Mouse (Mus musculus) macrophage (primary cell): Measurements from ENCODE around the gene Fam234a. TPM values are rescaled to one million over a fixed set of nuclear protein-coding genes. Genes with fewer than 3 reads are reported as not detected.

Experiments used
- H3K27ac ChIP-seq: fragments of 350-480 bp; formaldehyde crosslinking; 2 replicates; pipeline ENCODE4 v1.9.0; 2021
- H3K36me3 ChIP-seq: fragments of 350-480 bp; formaldehyde crosslinking; 2 replicates; pipeline ENCODE4 v1.9.0; 2021; ENCODE audit errors: inconsistent target
- H3K4me3 ChIP-seq: fragments of 350-480 bp; formaldehyde crosslinking; 2 replicates; pipeline ENCODE4 v1.9.0; 2021; ENCODE audit errors: inconsistent target
- H3K79me2 ChIP-seq: fragments of 350-480 bp; formaldehyde crosslinking; 2 replicates; pipeline ENCODE4 v1.9.0; 2021; ENCODE audit errors: inconsistent target
- WGBS: methylation state at CpG from one replicate; pipeline ENCODE4 v1.1.7; 2026; ENCODE audit warnings: inconsistent platforms; ENCODE audit not compliant: missing documents; 5-methylcytosine and 5-hydroxymethylcytosine counted together
- polyA plus RNA-seq: library from polyadenylated mRNA; stranded (reverse); fragments of 250-400 nt; gene quantifications from 3 replicates; pipeline ENCODE4 v1.2.4, GENCODE M21; 2018; ENCODE audit warnings: inconsistent platforms

Gene Fam234a
- polyA plus RNA-seq, 1 experiment from 2014 or later = 101 TPM

DNA sequence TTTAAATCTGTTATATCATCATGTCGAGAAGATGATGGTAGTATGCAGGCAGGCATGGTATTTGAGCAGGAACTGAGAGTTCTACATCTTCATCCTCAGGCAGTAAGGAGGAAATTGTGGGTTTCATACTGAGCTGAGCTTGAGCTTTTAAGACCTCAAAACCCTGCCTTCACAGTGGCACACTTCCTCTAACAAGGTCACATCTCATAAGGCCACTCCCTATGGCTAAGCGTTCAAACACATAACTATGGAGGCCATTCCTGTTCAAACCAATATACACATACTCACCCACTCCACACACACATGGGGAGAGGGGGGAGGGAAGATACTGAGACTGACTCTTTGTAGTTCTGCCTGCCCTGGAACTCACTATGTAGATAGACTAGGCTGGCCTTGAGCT lies 76.0 kb downstream of the Fam234a start:
- Histone ChIP-seq H3K4me3 (no peak overlapping the region), H3K27ac (peak overlapping the region; percentile 93), H3K79me2 (peaks cover 83% of the 10 kb centered on the region), H3K36me3 (no peaks in the 10 kb centered on the region)
- 0% methylated on average over 2 of the region's 2 CpGs for WGBS

DNA sequence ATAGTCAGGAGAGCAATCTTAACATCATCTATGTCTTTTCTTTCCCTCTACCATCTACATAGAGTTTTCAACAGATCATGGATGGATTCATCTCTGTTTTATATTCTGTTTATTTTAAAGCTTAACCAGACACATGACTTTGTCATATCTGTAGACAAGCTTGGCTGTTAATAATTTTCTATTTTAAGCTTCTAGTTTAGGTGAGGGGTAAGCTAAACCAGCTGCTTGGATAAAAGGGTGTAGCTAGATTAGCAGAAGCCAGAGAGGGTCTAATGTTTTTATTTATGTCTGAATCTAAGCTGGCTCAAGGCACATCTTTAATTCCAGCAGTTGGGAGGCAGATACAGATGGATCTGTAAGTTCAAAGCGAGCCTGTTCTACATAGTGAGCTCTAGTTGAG lies 81.3 kb downstream of the Fam234a start:
- 86% methylated on average over 1 of the region's 1 CpGs for WGBS
- Histone ChIP-seq H3K79me2 (peaks cover 91% of the 10 kb centered on the region), H3K4me3 (no peak overlapping the region), H3K27ac (no peak overlapping the region), H3K36me3 (no peaks in the 10 kb centered on the region)

Other genes with a start within 250 kb of the Fam234a start
- gene Rab11fip3, start 174.7 kb downstream of the Fam234a start, polyA plus RNA-seq = 5.3 to 7.6 TPM (median 6.3 TPM) in 3 replicates
- gene Decr2, start 153.9 kb downstream of the Fam234a start, polyA plus RNA-seq = 19.8 to 24.2 TPM (median 23.4 TPM) in 3 replicates
- gene Nme4, start 148.6 kb downstream of the Fam234a start, polyA plus RNA-seq = 16.3 to 30.7 TPM (median 17.2 TPM) in 3 replicates
- gene Tmem8, start 130.9 kb downstream of the Fam234a start, polyA plus RNA-seq = 35.3 to 45.1 TPM (median 37.7 TPM) in 3 replicates
- gene Mrpl28, start 120.7 kb downstream of the Fam234a start, polyA plus RNA-seq = 35.9 to 74.0 TPM (median 71.9 TPM) in 3 replicates
- 25.1 to 76.5 TPM (median 25.8 TPM) in 3 replicates for gene Axin1, start 105.6 kb downstream of the Fam234a start, polyA plus RNA-seq
- not detected in 3 replicates for gene Pdia2, start 45.2 kb downstream of the Fam234a start, polyA plus RNA-seq
- gene Rgs11, start 41.3 kb downstream of the Fam234a start, polyA plus RNA-seq = 0.07 to 1.2 TPM (median 0.88 TPM) in 3 replicates
- gene Arhgdig, start 36.5 kb downstream of the Fam234a start, polyA plus RNA-seq = not detected in 3 replicates
- 27.9 to 31.3 TPM (median 28.9 TPM) in 3 replicates for gene Luc7l, start 8.7 kb upstream of the Fam234a start, polyA plus RNA-seq
- gene Neurl1b, start 170.6 kb upstream of the Fam234a start, polyA plus RNA-seq = 0.46 to 0.47 TPM (median 0.46 TPM) in 3 replicates